Mouse (Mus musculus): ENCODE data around the gene Ier2. TPM values are rescaled to one million over a fixed set of nuclear protein-coding genes. Genes with fewer than 3 reads are reported as not detected.
"Not testable (repeated sequence)": the region's sequence is repeated elsewhere in the genome, so short reads cannot be mapped to it uniquely, and the experiment has no call there.

Ier2 gene
- total RNA-seq, 2 experiments from 2014 or later: 7.2 to 7.6 TPM

DNA sequence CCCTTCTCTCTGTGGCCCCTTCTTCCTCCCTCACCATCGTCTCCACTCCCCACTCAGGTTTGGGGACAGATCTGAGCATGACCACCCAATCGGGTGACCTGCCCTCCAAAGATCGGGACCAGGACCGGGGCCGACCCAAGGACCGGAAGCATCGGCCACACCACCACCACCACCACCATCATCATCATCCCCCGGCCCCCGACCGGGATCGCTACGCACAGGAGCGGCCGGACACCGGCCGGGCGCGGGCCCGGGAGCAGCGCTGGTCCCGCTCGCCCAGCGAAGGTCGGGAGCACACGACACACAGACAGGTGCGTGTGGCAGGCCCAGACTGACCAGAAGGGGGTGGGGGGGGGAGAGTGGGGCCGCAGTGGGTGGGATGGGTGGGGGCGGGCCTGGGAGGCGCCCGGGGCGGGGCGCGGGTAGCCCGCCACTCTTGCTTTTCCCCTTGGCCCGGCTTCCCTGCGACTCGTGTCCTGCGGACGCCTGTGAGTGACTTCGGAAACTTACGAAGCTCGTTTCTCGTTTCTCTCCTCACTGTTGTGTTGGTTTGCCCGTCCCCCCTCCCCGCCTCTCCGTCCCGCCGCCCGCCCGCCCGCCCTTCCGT lies 24.0 kb downstream of the Ier2 start:
- DNase-seq: no peak

DNA sequence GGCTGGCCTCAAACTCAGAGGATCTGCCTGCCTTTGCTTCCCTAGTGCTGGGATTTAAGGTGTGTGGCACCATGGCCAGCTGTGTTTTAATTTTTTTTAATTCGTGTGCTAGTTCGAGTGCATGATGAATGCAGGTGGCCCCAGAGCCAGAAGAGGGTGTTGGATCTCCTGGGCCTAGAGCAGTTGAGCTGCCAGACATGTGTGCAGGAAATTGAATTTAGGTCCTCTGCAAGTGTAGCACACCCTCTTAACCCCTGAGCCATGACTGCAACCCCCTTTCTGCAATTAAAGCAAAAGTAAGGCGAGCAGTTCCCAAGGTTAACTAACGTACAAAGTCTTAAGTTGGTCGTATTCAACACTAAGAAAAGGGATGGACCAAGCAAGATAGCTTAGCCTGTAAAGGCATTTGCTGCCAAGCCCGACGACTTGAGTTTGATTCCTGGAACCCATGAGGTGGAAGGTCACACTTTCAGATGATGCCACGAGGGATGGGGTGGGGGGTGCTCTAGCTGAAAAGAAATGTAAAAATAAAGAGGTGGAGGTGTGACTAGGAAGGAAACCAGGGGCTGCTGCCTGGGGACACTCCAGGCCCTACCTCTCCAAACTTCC lies 24.6 kb downstream of the Ier2 start:
- no peak for DNase-seq

GRCm38 (mm10) chr8:84636051-84636691 lies 26.5 kb downstream of the Ier2 start:
- DNase-seq: no peak

DNA sequence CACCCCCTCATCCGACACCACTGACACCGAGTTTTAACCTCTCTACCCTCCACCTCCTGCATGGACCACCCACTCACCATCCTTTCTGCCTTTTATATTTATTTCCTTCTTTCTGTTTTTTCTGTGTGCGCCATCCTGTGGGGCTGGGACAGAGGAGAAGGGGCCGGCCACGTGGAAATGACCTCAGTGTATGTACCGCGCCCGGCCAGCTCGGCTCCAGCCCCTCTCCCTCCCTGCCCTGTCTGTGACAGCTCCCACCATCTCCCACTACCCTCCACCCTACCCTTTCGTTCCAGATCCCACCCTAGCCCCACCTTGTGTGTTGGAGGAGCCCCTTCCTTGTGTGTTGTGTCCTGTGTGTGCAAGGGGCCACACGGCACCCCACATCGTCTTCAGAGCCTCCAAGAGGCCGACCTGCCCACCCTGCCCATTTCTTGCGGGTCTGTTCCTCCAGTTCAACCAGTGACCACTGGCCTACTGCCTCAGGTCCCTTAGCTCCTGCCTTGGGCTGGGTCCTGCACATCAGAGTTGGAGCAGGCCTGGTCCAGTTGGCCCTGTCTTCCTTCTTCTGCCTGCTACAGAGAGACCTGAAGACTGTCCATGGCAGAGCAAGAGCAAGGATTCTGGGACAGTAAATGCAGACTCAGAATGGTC lies 27.1 kb downstream of the Ier2 start:
- DNase-seq: no peak

DNA sequence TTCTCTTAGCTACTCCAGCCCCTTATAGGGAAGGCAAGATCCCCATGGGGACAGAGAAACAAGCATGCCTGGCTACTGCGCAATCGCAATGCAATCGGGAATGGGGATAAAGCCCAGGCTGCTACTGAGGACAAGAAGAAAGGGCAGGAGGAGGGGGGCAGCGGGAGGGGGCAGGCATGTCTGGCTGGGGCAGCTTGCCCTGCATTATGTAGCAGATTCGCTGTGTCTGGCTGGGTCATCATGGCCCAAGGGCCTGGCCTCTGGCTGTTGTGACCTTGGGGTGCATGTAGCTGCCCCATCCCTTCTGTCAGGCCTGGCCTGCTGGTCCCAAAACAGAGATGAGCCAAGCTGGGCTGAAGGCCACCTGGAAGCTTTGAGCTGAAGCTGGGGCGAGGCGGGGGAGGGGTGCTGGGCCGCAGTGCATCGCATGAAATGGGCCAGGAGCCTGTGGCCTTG lies 27.8 kb downstream of the Ier2 start:
- peak in 1 of 2 experiments; percentile 49 for DNase-seq

GRCm38 (mm10) chr8:84633841-84634584 lies 28.6 kb downstream of the Ier2 start:
- no peak for DNase-seq

- DNase-seq: no peak
These were observed 30.8 kb downstream of the Ier2 start for GRCm38 (mm10) chr8:84631813-84632212.

- no peak for DNase-seq
These were observed 32.5 kb downstream of the Ier2 start for GRCm38 (mm10) chr8:84630145-84630544.

- no peak for DNase-seq
These were observed 33.1 kb downstream of the Ier2 start for GRCm38 (mm10) chr8:84629586-84629985.

DNA sequence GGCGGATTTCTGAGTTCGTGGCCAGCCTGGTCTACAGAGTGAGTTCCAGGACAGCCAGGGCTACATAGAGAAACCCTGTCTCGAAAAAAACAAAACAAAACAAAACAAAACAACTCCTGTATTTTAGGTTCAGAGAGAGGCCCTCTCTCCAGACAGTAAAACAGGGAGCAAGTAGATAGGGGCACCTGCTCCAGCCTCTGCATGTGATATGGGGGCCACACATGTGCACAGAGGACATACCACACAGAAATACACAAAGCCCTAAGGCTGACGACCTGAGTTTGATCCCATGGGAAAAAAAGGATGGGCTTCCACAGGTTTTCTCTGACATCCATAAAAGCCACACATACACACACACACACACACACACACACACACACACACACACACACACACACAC lies 39.2 kb downstream of the Ier2 start:
- not testable (repeated sequence) for DNase-seq

- no peak for DNase-seq
These were observed 41.5 kb downstream of the Ier2 start for GRCm38 (mm10) chr8:84621102-84621625.

GRCm38 (mm10) chr8:84617005-84617404 lies 45.6 kb downstream of the Ier2 start:
- no peak for DNase-seq

GRCm38 (mm10) chr8:84615666-84616485 lies 46.8 kb downstream of the Ier2 start:
- DNase-seq: no peak

GRCm38 (mm10) chr8:84614512-84615223 lies 48.0 kb downstream of the Ier2 start:
- no peak for DNase-seq

Other genes starting within 250 kb of the Ier2 start
- 100 to 1,000 TPM in 1 of 2 experiments, 10 to 100 TPM in 1; 95.2 to 115 TPM for gene Trmt1, start 23.5 kb upstream of the Ier2 start, total RNA-seq (2021)
- gene Nacc1, start 25.0 kb upstream of the Ier2 start, total RNA-seq (2021): 10 to 100 TPM; 85.9 to 92.2 TPM
- 1 to 10 TPM; 1.2 to 2.0 TPM for gene Lyl1, start 38.6 kb upstream of the Ier2 start, total RNA-seq (2021)
- gene G430095P16Rik, start 60.2 kb upstream of the Ier2 start, total RNA-seq (2021): not detected
- 100 to 1,000 TPM; 387 to 434 TPM for gene Nfix, start 137.5 kb upstream of the Ier2 start, total RNA-seq (2021)
- 10 to 100 TPM in 1 of 2 experiments, 1 to 10 TPM in 1; 9.4 to 10.5 TPM for gene Dand5, start 160.0 kb upstream of the Ier2 start, total RNA-seq (2021)
- 10 to 100 TPM; 23.2 to 25.7 TPM for gene Gadd45gip1, start 168.7 kb upstream of the Ier2 start, total RNA-seq (2021)
- 10 to 100 TPM; 67.9 to 68.5 TPM for gene Rad23a, start 177.8 kb upstream of the Ier2 start, total RNA-seq (2021)
- gene Calr, start 184.1 kb upstream of the Ier2 start, total RNA-seq (2021): 100 to 1,000 TPM; 557 to 631 TPM
- 10 to 100 TPM; 51.2 to 52.7 TPM for gene Farsa, start 194.1 kb upstream of the Ier2 start, total RNA-seq (2021)
- gene Syce2, start 209.3 kb upstream of the Ier2 start, total RNA-seq (2021): 10 to 100 TPM; 16.1 to 19.7 TPM
- gene Gcdh, start 231.1 kb upstream of the Ier2 start, total RNA-seq (2021): 10 to 100 TPM; 39.5 to 46.3 TPM
- gene Klf1, start 239.1 kb upstream of the Ier2 start, total RNA-seq (2021): under 1 TPM in 1 of 2 experiments, not detected in 1; 0.40 TPM
- gene Dnase2a, start 245.7 kb upstream of the Ier2 start, total RNA-seq (2021): 1 to 10 TPM; 3.2 to 3.9 TPM